Mouse (Mus musculus): ENCODE measurements around the gene Atxn2.
"Not testable (repeated sequence)": the region's sequence is repeated elsewhere in the genome, so short reads cannot be mapped to it uniquely, and the experiment has no call there.

Atxn2 gene

GRCm38 (mm10) chr5:121710402-121710801 is 735 bp upstream of the Atxn2 start:
- ATAC-seq (ENCODE audit: insufficient number of reproducible peaks, low FRiP score, low TSS enrichment), result no peak

- no peak for ATAC-seq (ENCODE audit: insufficient number of reproducible peaks, low FRiP score, low TSS enrichment)
Measured at GRCm38 (mm10) chr5:121710851-121711173, 325 bp upstream of the Atxn2 start.

- ATAC-seq (ENCODE audit: insufficient number of reproducible peaks, low FRiP score, low TSS enrichment), result no peak
Measured at GRCm38 (mm10) chr5:121711928-121712231, 743 bp downstream of the Atxn2 start.

- ATAC-seq (ENCODE audit: insufficient number of reproducible peaks, low FRiP score, low TSS enrichment), result 0 out of 2 replicates have a peak, but pooled peaks have one; percentile 31
Measured at GRCm38 (mm10) chr5:121712232-121712933, 1.2 kb downstream of the Atxn2 start.

GRCm38 (mm10) chr5:121712934-121713538 is 1.9 kb downstream of the Atxn2 start:
- no peak for ATAC-seq (ENCODE audit: insufficient number of reproducible peaks, low FRiP score, low TSS enrichment)

GRCm38 (mm10) chr5:121714331-121714730 is 3.2 kb downstream of the Atxn2 start:
- no peak for ATAC-seq (ENCODE audit: insufficient number of reproducible peaks, low FRiP score, low TSS enrichment)

- ATAC-seq (ENCODE audit: insufficient number of reproducible peaks, low FRiP score, low TSS enrichment), result no peak
Measured at GRCm38 (mm10) chr5:121714928-121715327, 3.8 kb downstream of the Atxn2 start.

GRCm38 (mm10) chr5:121718462-121718861 is 7.3 kb downstream of the Atxn2 start:
- ATAC-seq (ENCODE audit: insufficient number of reproducible peaks, low FRiP score, low TSS enrichment), result no peak

- no peak for ATAC-seq (ENCODE audit: insufficient number of reproducible peaks, low FRiP score, low TSS enrichment)
Measured at GRCm38 (mm10) chr5:121720888-121721585, 9.9 kb downstream of the Atxn2 start.

GRCm38 (mm10) chr5:121721841-121722240 is 10.7 kb downstream of the Atxn2 start:
- no peak for ATAC-seq (ENCODE audit: insufficient number of reproducible peaks, low FRiP score, low TSS enrichment)

- ATAC-seq (ENCODE audit: insufficient number of reproducible peaks, low FRiP score, low TSS enrichment), result no peak
Measured at GRCm38 (mm10) chr5:121724678-121725077, 13.5 kb downstream of the Atxn2 start.

- ATAC-seq (ENCODE audit: insufficient number of reproducible peaks, low FRiP score, low TSS enrichment), result no peak
Measured at GRCm38 (mm10) chr5:121730057-121730456, 18.9 kb downstream of the Atxn2 start.

- no peak for ATAC-seq (ENCODE audit: insufficient number of reproducible peaks, low FRiP score, low TSS enrichment)
Measured at GRCm38 (mm10) chr5:121736641-121737040, 25.5 kb downstream of the Atxn2 start.

GRCm38 (mm10) chr5:121738162-121738561 is 27.0 kb downstream of the Atxn2 start:
- not testable (repeated sequence) for ATAC-seq (ENCODE audit: insufficient number of reproducible peaks, low FRiP score, low TSS enrichment)

GRCm38 (mm10) chr5:121738576-121739191 is 27.5 kb downstream of the Atxn2 start:
- ATAC-seq (ENCODE audit: insufficient number of reproducible peaks, low FRiP score, low TSS enrichment), result no peak

- no peak for ATAC-seq (ENCODE audit: insufficient number of reproducible peaks, low FRiP score, low TSS enrichment)
Measured at GRCm38 (mm10) chr5:121740516-121740915, 29.4 kb downstream of the Atxn2 start.

GRCm38 (mm10) chr5:121742915-121743314 is 31.8 kb downstream of the Atxn2 start:
- no peak for ATAC-seq (ENCODE audit: insufficient number of reproducible peaks, low FRiP score, low TSS enrichment)

- ATAC-seq (ENCODE audit: insufficient number of reproducible peaks, low FRiP score, low TSS enrichment), result not testable (repeated sequence)
Measured at GRCm38 (mm10) chr5:121747884-121748594, 36.9 kb downstream of the Atxn2 start.

GRCm38 (mm10) chr5:121749633-121750032 is 38.5 kb downstream of the Atxn2 start:
- ATAC-seq (ENCODE audit: insufficient number of reproducible peaks, low FRiP score, low TSS enrichment), result no peak

- no peak for ATAC-seq (ENCODE audit: insufficient number of reproducible peaks, low FRiP score, low TSS enrichment)
Measured at GRCm38 (mm10) chr5:121757900-121758299, 46.8 kb downstream of the Atxn2 start.

GRCm38 (mm10) chr5:121758341-121758740 is 47.2 kb downstream of the Atxn2 start:
- ATAC-seq (ENCODE audit: insufficient number of reproducible peaks, low FRiP score, low TSS enrichment), result no peak
